Mouse (Mus musculus) CH12.LX (cell line): ENCODE data around the gene Ndufs2.

Experiments used
- CTCF ChIP-seq, 2 experiments: IDR thresholded peaks in 1 of 2; conservative IDR thresholded peaks in 1 of 2; 2 replicates each; pipeline ENCODE4 v1.5.1; 2011 to 2012; ENCODE audit warnings: low read depth in 2 of 2, low read length in 2 of 2, improper control_type of control experiment in 1 of 2, inconsistent platforms in 1 of 2, mild to moderate bottlenecking in 1 of 2, moderate library complexity in 1 of 2
- E2F4 ChIP-seq: IDR thresholded peaks from 2 replicates; pipeline ENCODE4 v1.6.1; 2011; ENCODE audit warnings: low read depth, low read length, improper control_type of control experiment; ENCODE audit not compliant: insufficient replicate concordance
- EP300 ChIP-seq: IDR thresholded peaks from 2 replicates; pipeline ENCODE4 v1.6.1; 2011; ENCODE audit warnings: low read length, improper control_type of control experiment
- MAFK ChIP-seq: IDR thresholded peaks from 2 replicates; pipeline ENCODE4 v1.6.1; 2011; ENCODE audit warnings: low read length, improper control_type of control experiment; ENCODE audit not compliant: insufficient replicate concordance
- MAZ ChIP-seq: IDR thresholded peaks from 2 replicates; pipeline ENCODE4 v1.6.1; 2012; ENCODE audit warnings: low read depth, mild to moderate bottlenecking, inconsistent platforms, low read length, improper control_type of control experiment, moderate library complexity
- MEF2A ChIP-seq: IDR thresholded peaks from 2 replicates; pipeline ENCODE4 v1.6.1; 2014; ENCODE audit warnings: low read depth, mild to moderate bottlenecking, inconsistent platforms, low read length, improper control_type of control experiment, borderline replicate concordance
- NELFE ChIP-seq: IDR thresholded peaks from 2 replicates; pipeline ENCODE4 v1.6.1; 2011; ENCODE audit warnings: low read depth, low read length, improper control_type of control experiment
- POLR2A ChIP-seq: IDR thresholded peaks from 2 replicates; pipeline ENCODE4 v1.6.1; 2011; ENCODE audit warnings: low read depth, mild to moderate bottlenecking, improper control_type of control experiment, low read length
- POLR2AphosphoS2 ChIP-seq: IDR thresholded peaks from 2 replicates; pipeline ENCODE4 v1.6.1; 2011; ENCODE audit warnings: low read depth, low read length, improper control_type of control experiment
- TCF12 ChIP-seq: IDR thresholded peaks from 2 replicates; pipeline ENCODE4 v1.6.1; 2014; ENCODE audit warnings: low read depth, mild to moderate bottlenecking, inconsistent platforms, low read length, improper control_type of control experiment

DNA sequence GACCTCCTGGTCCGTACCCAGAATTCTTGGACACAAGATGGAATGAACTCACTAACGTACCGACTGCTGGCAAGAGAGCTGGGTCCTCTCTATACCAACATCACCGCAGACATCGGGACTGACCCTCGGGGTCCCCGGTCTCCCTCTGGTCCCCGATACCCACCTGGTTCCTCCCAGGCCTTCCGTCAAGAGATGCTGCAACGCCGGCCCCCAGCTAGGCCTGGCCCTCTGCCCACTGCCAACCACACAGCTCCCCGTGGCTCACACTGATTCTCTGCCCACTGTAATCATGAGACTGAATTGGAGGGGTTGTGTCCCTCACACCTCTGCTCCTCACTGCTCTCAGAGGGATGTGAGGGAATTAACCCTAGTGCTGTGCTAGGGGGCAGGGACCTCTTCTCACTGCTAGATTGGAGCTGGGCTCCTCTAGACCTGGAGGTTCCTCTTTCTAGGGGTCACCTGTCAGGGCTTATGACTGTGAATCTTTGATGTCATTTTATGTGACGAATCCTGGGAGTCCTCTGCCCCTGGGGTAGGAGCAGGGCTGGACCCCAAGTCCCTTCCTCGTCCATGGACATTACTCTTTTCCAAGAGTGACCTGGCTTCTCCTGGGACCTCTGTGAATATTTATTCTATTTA lies 25.0 kb upstream of the Ndufs2 start:
- TF ChIP-seq CTCF (conservative IDR thresholded peaks at IDR 0.05 in 1 of 2, IDR thresholded peaks at IDR 0.05 in 1 of 2; ENCODE audit: low read depth in 2 of 2, low read length in 2 of 2) (no peak), POLR2A (no peak), MEF2A (no peak), EP300 (no peak), E2F4 (no peak), MAZ (no peak), NELFE (no peak), POLR2AphosphoS2 (no peak), MAFK (no peak), TCF12 (no peak)
